Mouse (Mus musculus): ENCODE measurements at regions not wholly inside any gene's neighbourhood (a gene's known extent, or its start where the extent isn't known, plus 50 kb on each side); places are given as distances from the start of the nearest gene placed in this dataset.
A peak's percentile ranks its signal among the peaks of the same experiment; 100 is the strongest.

- H3K9ac ChIP-seq (ENCODE audit: control insufficient read depth, low read depth, low read length, poor library complexity, severe bottlenecking): no peak overlapping the region
- H3K79me2 ChIP-seq (ENCODE audit: control insufficient read depth, insufficient read depth, low read length, poor library complexity): no peaks in the 10 kb centered on the region
- no peaks in the 10 kb centered on the region for H3K9me3 ChIP-seq (replicated peaks; ENCODE audit: insufficient read depth, low read length)
- H3K4me1 ChIP-seq (ENCODE audit: control insufficient read depth in 1 of 2, insufficient read depth in 2 of 2, low read length in 2 of 2): no peaks in the 10 kb centered on the region
- no peaks in the 10 kb centered on the region for H3K36me3 ChIP-seq (ENCODE audit: control insufficient read depth in 1 of 2, insufficient read depth in 2 of 2, low read length in 2 of 2)
- no peak for DNase-seq (ENCODE audit: low read depth, low spot score)
- no peaks in the 10 kb centered on the region for H3K27me3 ChIP-seq (ENCODE audit: control insufficient read depth in 1 of 2, insufficient read depth in 2 of 2, low read length in 2 of 2)
- TF ChIP-seq TBP (IDR thresholded peaks at IDR 0.05; ENCODE audit: low read depth, low read length): no peak
- no peak for TF ChIP-seq ELF1 (IDR thresholded peaks at IDR 0.05; ENCODE audit: low read depth, low read length)
- no peak for TF ChIP-seq MYB (IDR thresholded peaks at IDR 0.05; ENCODE audit: low read depth, low read length)
- TF ChIP-seq CHD1 (IDR thresholded peaks at IDR 0.05; ENCODE audit: low read depth, low read length): no peak
- TF ChIP-seq JUND (IDR thresholded peaks at IDR 0.05; ENCODE audit: low read depth, low read length): no peak
- H3K4me3 ChIP-seq (ENCODE audit: control insufficient read depth in 1 of 2, insufficient read depth in 1 of 2, low read depth in 2 of 2, low read length in 2 of 2): no peak overlapping the region
- H3K27ac ChIP-seq (ENCODE audit: control insufficient read depth, low read depth, low read length): no peak overlapping the region
Measured at GRCm38 (mm10) chr1:167905424-167905823, 216.4 kb downstream of the Lmx1a start.

DNA sequence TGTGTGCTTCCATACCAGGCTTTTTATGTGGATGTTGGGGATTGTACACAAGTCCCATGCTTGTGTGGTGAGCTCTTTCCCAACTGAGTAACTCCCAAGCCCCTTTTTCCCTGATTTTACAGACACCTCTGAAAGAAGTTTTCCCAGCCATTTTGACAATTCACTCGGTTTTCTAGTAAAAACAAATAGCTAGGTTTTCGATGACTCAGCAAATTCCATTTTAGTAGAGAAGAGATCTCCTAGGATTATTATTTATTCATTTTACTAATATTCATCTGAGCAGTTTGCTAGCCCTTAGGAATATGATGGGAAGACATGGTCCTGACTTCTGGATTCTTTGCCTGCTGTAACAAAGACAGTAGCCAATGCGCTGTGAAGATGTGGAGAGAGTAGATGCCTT is 223.0 kb downstream of the Lmx1a start:
- Histone ChIP-seq H3K79me2 (ENCODE audit: control insufficient read depth, insufficient read depth, low read length, poor library complexity) (no peaks in the 10 kb centered on the region), H3K27ac (ENCODE audit: control insufficient read depth, low read depth, low read length) (no peak overlapping the region), H3K9ac (ENCODE audit: control insufficient read depth, low read depth, low read length, poor library complexity, severe bottlenecking) (no peak overlapping the region), H3K27me3 (ENCODE audit: control insufficient read depth in 1 of 2, insufficient read depth in 2 of 2, low read length in 2 of 2) (no peaks in the 10 kb centered on the region), H3K4me3 (ENCODE audit: control insufficient read depth in 1 of 2, insufficient read depth in 1 of 2, low read depth in 2 of 2, low read length in 2 of 2) (no peak overlapping the region), H3K9me3 (replicated peaks; ENCODE audit: insufficient read depth, low read length) (no peaks in the 10 kb centered on the region), H3K4me1 (ENCODE audit: control insufficient read depth in 1 of 2, insufficient read depth in 2 of 2, low read length in 2 of 2) (no peaks in the 10 kb centered on the region), H3K36me3 (ENCODE audit: control insufficient read depth in 1 of 2, insufficient read depth in 2 of 2, low read length in 2 of 2) (no peaks in the 10 kb centered on the region)
- DNase-seq (ENCODE audit: low read depth, low spot score): no peak
- TF ChIP-seq POLR2AphosphoS5 (IDR thresholded peaks at IDR 0.05; ENCODE audit: borderline replicate concordance, low read depth, low read length): no peak
- TF ChIP-seq MAFK (IDR thresholded peaks at IDR 0.05; ENCODE audit: borderline replicate concordance, low read depth, low read length): peak; percentile 55; the same call in 1 of the 2 replicates

DNA sequence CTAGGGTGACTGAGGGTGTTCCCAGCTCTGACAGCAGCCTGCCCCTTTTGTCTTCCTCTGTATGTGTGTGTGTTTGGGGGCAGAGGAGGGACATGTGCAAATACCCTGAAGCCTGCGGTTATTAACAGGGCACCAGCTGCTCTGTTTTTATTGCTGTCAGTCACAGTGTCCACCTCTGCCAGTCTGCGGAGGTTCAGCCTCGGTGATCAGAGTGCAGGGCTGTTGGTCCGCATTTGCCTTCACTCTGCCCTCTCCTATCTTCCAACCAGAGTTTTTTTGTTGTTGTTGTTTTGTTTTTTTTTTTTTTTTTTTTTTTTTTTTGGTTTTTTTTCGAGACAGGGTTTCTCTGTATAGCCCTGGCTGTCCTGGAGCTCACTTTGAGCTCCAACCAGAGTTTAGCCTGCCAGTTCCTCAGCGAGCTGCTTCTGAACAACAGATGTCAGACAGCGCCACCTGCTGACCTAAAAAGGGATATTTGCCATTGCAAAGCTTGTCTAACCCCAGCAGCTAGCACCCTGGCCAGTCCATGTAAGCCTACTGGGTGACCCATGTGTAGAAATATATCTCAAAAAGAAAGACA is 226.0 kb downstream of the Lmx1a start:
- Histone ChIP-seq H3K9me3 (replicated peaks; ENCODE audit: insufficient read depth, low read length) (no peaks in the 10 kb centered on the region), H3K79me2 (ENCODE audit: control insufficient read depth, insufficient read depth, low read length, poor library complexity) (no peaks in the 10 kb centered on the region), H3K36me3 (ENCODE audit: control insufficient read depth in 1 of 2, insufficient read depth in 2 of 2, low read length in 2 of 2) (no peaks in the 10 kb centered on the region), H3K4me3 (ENCODE audit: control insufficient read depth in 1 of 2, insufficient read depth in 1 of 2, low read depth in 2 of 2, low read length in 2 of 2) (no peak overlapping the region), H3K27ac (ENCODE audit: control insufficient read depth, low read depth, low read length) (no peak overlapping the region), H3K9ac (ENCODE audit: control insufficient read depth, low read depth, low read length, poor library complexity, severe bottlenecking) (no peak overlapping the region), H3K27me3 (ENCODE audit: control insufficient read depth in 1 of 2, insufficient read depth in 2 of 2, low read length in 2 of 2) (no peaks in the 10 kb centered on the region), H3K4me1 (ENCODE audit: control insufficient read depth in 1 of 2, insufficient read depth in 2 of 2, low read length in 2 of 2) (no peaks in the 10 kb centered on the region)
- peak; percentile 35 for DNase-seq (ENCODE audit: low read depth, low spot score)
- TF ChIP-seq KAT2A (conservative IDR thresholded peaks at IDR 0.05; ENCODE audit: low read depth, low read length) (no peak), CTCF (IDR thresholded peaks at IDR 0.05 in 2 of 3, conservative IDR thresholded peaks at IDR 0.05 in 1 of 3; ENCODE audit: control insufficient read depth in 1 of 3, insufficient read depth in 1 of 3, low read depth in 2 of 3, low read length in 3 of 3, poor library complexity in 1 of 3, severe bottlenecking in 1 of 3) (peak; percentile 28 to 33 (median 29); a peak in 5 of 6 replicates)
